Mouse (Mus musculus) kidney, embryonic 14.5 days (tissue): Measurements from ENCODE around the gene Axin2. TPM values are rescaled to one million over a fixed set of nuclear protein-coding genes. Genes with fewer than 3 reads are reported as not detected.

Source experiments
- ATAC-seq: fragments of 200-750 bp; cut with Nextera tagmentation; 2 replicates; pipeline ENCODE4 v1.8.0; 2017; ENCODE audit warnings: moderate number of reproducible peaks, mild to moderate bottlenecking, moderate TSS enrichment, moderate library complexity; ENCODE audit not compliant: low FRiP score, low TSS enrichment
- H3K27ac ChIP-seq: fragments of 300-500 bp; sonication (generic); 2 replicates; pipeline ENCODE4 v1.5.1; 2014; ENCODE audit warnings: low read depth, mild to moderate bottlenecking, low read length, moderate library complexity, mixed read lengths
- H3K27me3 ChIP-seq: fragments of 300-500 bp; sonication (generic); 2 replicates; pipeline ENCODE4 v1.6.1; 2014; ENCODE audit warnings: mild to moderate bottlenecking, low read length; ENCODE audit not compliant: control insufficient read depth, insufficient read depth
- H3K36me3 ChIP-seq: fragments of 300-500 bp; sonication (generic); 2 replicates; pipeline ENCODE4 v1.6.1; 2014; ENCODE audit warnings: low read length, mixed read lengths; ENCODE audit not compliant: control insufficient read depth, insufficient read depth
- H3K4me1 ChIP-seq: fragments of 300-500 bp; sonication (generic); 2 replicates; pipeline ENCODE4 v1.6.1; 2014; ENCODE audit warnings: low read length, mixed read lengths; ENCODE audit not compliant: control insufficient read depth, insufficient read depth
- H3K4me2 ChIP-seq: fragments of 300-500 bp; sonication (generic); replicated peaks from 2 replicates; pipeline ENCODE4 v1.6.1; 2014; ENCODE audit warnings: low read depth, mild to moderate bottlenecking, low read length
- H3K4me3 ChIP-seq: fragments of 300-500 bp; sonication (generic); 2 replicates; pipeline ENCODE4 v1.5.1; 2014; ENCODE audit warnings: mild to moderate bottlenecking, low read length
- H3K9ac ChIP-seq: fragments of 300-500 bp; sonication (generic); 2 replicates; pipeline ENCODE4 v1.6.1; 2014; ENCODE audit warnings: low read depth, mild to moderate bottlenecking, low read length, moderate library complexity
- H3K9me3 ChIP-seq: fragments of 300-500 bp; sonication (generic); 2 replicates; pipeline ENCODE4 v1.6.1; 2016; ENCODE audit warnings: low read length; ENCODE audit not compliant: control insufficient read depth
- WGBS: fragments of 180-500 bp; shearing (Covaris S2); extraction: QIAGEN DNeasy Blood & Tissue Kit; methylation state at CpG from one replicate; pipeline ENCODE4 v1.1.7; 2014; 5-methylcytosine and 5-hydroxymethylcytosine counted together
- polyA plus RNA-seq: library from polyadenylated mRNA; unstranded; fragments of >200 nt; fragmentation: Nextera tagmentation; extraction: Ambion mirVana; gene quantifications from 2 replicates; pipeline ENCODE4 v1.2.1, GENCODE M21; 2014

The Axin2 gene
- polyA plus RNA-seq, 1 experiment from 2014 or later, result 8.0 TPM

- ATAC-seq, result no peak
- no peaks in the 10 kb centered on the region; the same call in 1 of the 2 replicates for H3K27me3 ChIP-seq
- no peak overlapping the region for H3K27ac ChIP-seq
- H3K4me3 ChIP-seq, result no peak overlapping the region
- H3K4me1 ChIP-seq, result peaks cover 21% of the 10 kb centered on the region
- no peaks in the 10 kb centered on the region for H3K9me3 ChIP-seq
- no peak overlapping the region for H3K9ac ChIP-seq
- 53% methylated on average over 11 of the region's 11 CpGs for WGBS
- H3K4me2 ChIP-seq, result no peak overlapping the region
- H3K36me3 ChIP-seq, result no peaks in the 10 kb centered on the region
These were observed 31.0 kb upstream of the Axin2 start for GRCm38 (mm10) chr11:108889121-108889520.

GRCm38 (mm10) chr11:108890544-108890943 is 29.6 kb upstream of the Axin2 start:
- Histone ChIP-seq H3K27me3 (no peaks in the 10 kb centered on the region; the same call in 1 of the 2 replicates), H3K36me3 (no peaks in the 10 kb centered on the region), H3K27ac (no peak overlapping the region), H3K4me2 (peak overlapping the region; percentile 50), H3K9ac (no peak overlapping the region), H3K4me1 (peaks cover 21% of the 10 kb centered on the region), H3K4me3 (peak overlapping the region; percentile 25; the same call in 1 of the 2 replicates), H3K9me3 (no peaks in the 10 kb centered on the region)
- ATAC-seq, result no peak
- WGBS, result 24% methylated on average over 16 of the region's 16 CpGs

- H3K36me3 ChIP-seq, result no peaks in the 10 kb centered on the region
- peak overlapping the region; percentile 48 for H3K9ac ChIP-seq
- no peaks in the 10 kb centered on the region for H3K9me3 ChIP-seq
- H3K4me3 ChIP-seq, result peak overlapping the region; percentile 25; the same call in 1 of the 2 replicates
- peak overlapping the region; percentile 50 for H3K4me2 ChIP-seq
- 5% methylated on average over 17 of the region's 17 CpGs for WGBS
- peak overlapping the region; percentile 84 for H3K27ac ChIP-seq
- H3K4me1 ChIP-seq, result peaks cover 21% of the 10 kb centered on the region
- no peaks in the 10 kb centered on the region; the same call in 1 of the 2 replicates for H3K27me3 ChIP-seq
- ATAC-seq, result peak; percentile 89
These were observed 28.9 kb upstream of the Axin2 start for GRCm38 (mm10) chr11:108891111-108891870.

GRCm38 (mm10) chr11:108891871-108892380 is 28.2 kb upstream of the Axin2 start:
- H3K27me3 ChIP-seq, result no peaks in the 10 kb centered on the region; the same call in 1 of the 2 replicates
- peak overlapping the region; percentile 48 for H3K9ac ChIP-seq
- peak overlapping the region; percentile 25; the same call in 1 of the 2 replicates for H3K4me3 ChIP-seq
- H3K4me2 ChIP-seq, result peak overlapping the region; percentile 50
- 3% methylated on average over 21 of the region's 21 CpGs for WGBS
- H3K36me3 ChIP-seq, result no peaks in the 10 kb centered on the region
- H3K4me1 ChIP-seq, result peaks cover 21% of the 10 kb centered on the region
- peak overlapping the region; percentile 84 for H3K27ac ChIP-seq
- no peak for ATAC-seq
- H3K9me3 ChIP-seq, result no peaks in the 10 kb centered on the region

- Histone ChIP-seq H3K9me3 (no peaks in the 10 kb centered on the region), H3K4me1 (peaks cover 21% of the 10 kb centered on the region), H3K4me2 (peak overlapping the region; percentile 50; the same call in 1 of the 2 replicates), H3K9ac (no peak overlapping the region), H3K27me3 (no peaks in the 10 kb centered on the region; the same call in 1 of the 2 replicates), H3K4me3 (no peak overlapping the region), H3K27ac (no peak overlapping the region), H3K36me3 (no peaks in the 10 kb centered on the region)
- ATAC-seq, result no peak
- 3% methylated on average over 4 of the region's 7 CpGs for WGBS
These were observed 27.7 kb upstream of the Axin2 start for GRCm38 (mm10) chr11:108892406-108892805.

- H3K4me2 ChIP-seq, result no peak overlapping the region
- no peaks in the 10 kb centered on the region; the same call in 1 of the 2 replicates for H3K27me3 ChIP-seq
- H3K36me3 ChIP-seq, result no peaks in the 10 kb centered on the region
- H3K9me3 ChIP-seq, result no peaks in the 10 kb centered on the region
- WGBS, result 49% methylated on average over 12 of the region's 12 CpGs
- peaks cover 21% of the 10 kb centered on the region for H3K4me1 ChIP-seq
- H3K4me3 ChIP-seq, result no peak overlapping the region
- no peak overlapping the region for H3K27ac ChIP-seq
- no peak for ATAC-seq
- H3K9ac ChIP-seq, result no peak overlapping the region
These were observed 26.8 kb upstream of the Axin2 start for GRCm38 (mm10) chr11:108893232-108893790.

GRCm38 (mm10) chr11:108893855-108894510 is 26.2 kb upstream of the Axin2 start:
- Histone ChIP-seq H3K4me3 (no peak overlapping the region), H3K4me1 (peaks cover 21% of the 10 kb centered on the region), H3K27me3 (no peaks in the 10 kb centered on the region; the same call in 1 of the 2 replicates), H3K9ac (no peak overlapping the region), H3K36me3 (no peaks in the 10 kb centered on the region), H3K9me3 (no peaks in the 10 kb centered on the region), H3K27ac (no peak overlapping the region), H3K4me2 (no peak overlapping the region)
- no peak for ATAC-seq
- 43% methylated on average over 10 of the region's 10 CpGs for WGBS

- 70% methylated on average over 4 of the region's 4 CpGs for WGBS
- no peak overlapping the region for H3K27ac ChIP-seq
- ATAC-seq, result no peak
- H3K9me3 ChIP-seq, result no peaks in the 10 kb centered on the region
- H3K4me2 ChIP-seq, result no peak overlapping the region
- H3K27me3 ChIP-seq, result no peaks in the 10 kb centered on the region; the same call in 1 of the 2 replicates
- peaks cover under 1% of the 10 kb centered on the region for H3K4me1 ChIP-seq
- H3K4me3 ChIP-seq, result no peak overlapping the region
- H3K9ac ChIP-seq, result no peak overlapping the region
- H3K36me3 ChIP-seq, result no peaks in the 10 kb centered on the region
These were observed 23.1 kb upstream of the Axin2 start for GRCm38 (mm10) chr11:108897034-108897433.
